Mouse (Mus musculus): Measurements from ENCODE around the gene Rcor1.

DNA sequence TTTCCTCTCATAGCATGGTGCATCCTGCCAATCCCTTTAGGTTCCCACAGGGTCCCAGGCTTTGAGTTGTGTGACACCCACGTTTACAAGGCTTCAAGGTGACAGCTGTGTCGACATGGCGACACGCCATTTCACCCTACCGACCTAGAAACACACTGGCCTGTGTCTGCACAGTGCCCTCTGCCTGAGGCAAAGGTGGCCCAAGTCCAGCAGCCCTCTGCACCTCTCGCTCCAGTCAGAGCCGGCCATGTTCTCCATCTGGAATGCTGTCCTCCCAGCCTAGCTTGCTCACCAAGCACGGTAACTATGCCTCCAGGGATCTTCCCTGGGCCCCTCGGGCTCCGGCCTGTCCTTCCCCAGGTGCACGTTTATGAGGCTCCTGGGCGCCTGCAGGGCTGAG is 46.4 kb upstream of the Rcor1 start:
- no peak for TF ChIP-seq CTCF (IDR thresholded peaks at IDR 0.05; ENCODE audit: low read depth, low read length)
- TF ChIP-seq POLR2A (IDR thresholded peaks at IDR 0.05; ENCODE audit: insufficient read depth, low read length): no peak
- no peak for TF ChIP-seq EP300 (IDR thresholded peaks at IDR 0.05; ENCODE audit: insufficient read depth, low read depth, low read length)
